In genomic region chr6:90804646-90805045, GRCm38 (mm10) we compare ENCODE assay signal across 21 mouse cellular contexts.
DNase-seq lines count a peak whose midpoint lies in the region; TF ChIP-seq lines count a peak whose summit lies in the region.
"Had no signal": no experiment of that assay in that cellular context is flagged by ENCODE, and none has a peak within 500 bp of the region (broad histone marks: within the 10 kb centered on the region; RNA-seq: fewer than 3 reads in every experiment).

No protein-coding gene starts in this region.

- H3K4me3 ChIP-seq in layer of hippocampus, adult 2 months, result no peak overlapping the region
- H3K4me3 ChIP-seq: embryonic facial prominence, embryonic 13.5 days; forebrain, embryonic 10.5 days; forebrain, embryonic 13.5 days; heart, adult 2 months; heart, embryonic 10.5 days; heart, embryonic 13.5 days had no signal

- peak; percentile 60 for DNase-seq in cerebellum, adult 9-10 months
- no peak for DNase-seq in cerebellum, postnatal 10 days
- no peak for DNase-seq in layer of hippocampus, adult 2 months (ENCODE audit: low spot score in 2 of 2)
- DNase-seq in layer of hippocampus, adult 18-20 months (ENCODE audit: low spot score in 2 of 2), result no peak
- DNase-seq in thymus, postnatal 0 days (ENCODE audit: low spot score), result peak; percentile 19
- no peak for DNase-seq in thymus, postnatal 10 days (ENCODE audit: low spot score in 2 of 2)
- DNase-seq in urinary bladder, postnatal 4 days (ENCODE audit: low spot score in 2 of 2), result no peak
- DNase-seq: adrenal gland, adult 8-10 months; adrenal gland, postnatal 25 days; gastrocnemius, postnatal 10 days; gastrocnemius, postnatal 36 days; heart, adult 2 months; heart, postnatal 14 days; heart, postnatal 4 days had no signal

- H3K27ac ChIP-seq in layer of hippocampus, adult 2 months, result peak overlapping the region; percentile 90
- H3K27ac ChIP-seq: embryonic facial prominence, embryonic 13.5 days; forebrain, embryonic 10.5 days; forebrain, embryonic 13.5 days; heart, adult 2 months; heart, embryonic 10.5 days; heart, embryonic 13.5 days; hindbrain, embryonic 14.5 days; hindbrain, postnatal 0 days had no signal

- no peak for TF ChIP-seq CTCF in layer of hippocampus, adult 2 months (conservative IDR thresholded peaks at IDR 0.05)

Comparison
In these comparisons a context has a peak if more than half of its experiments do, and no peak if none do; other contexts are left out.
1. DNase-seq: peak in cerebellum, adult 9-10 months (single experiment) and thymus, postnatal 0 days (single experiment); none in cerebellum, postnatal 10 days (0 of 2), layer of hippocampus, adult 2 months (0 of 2), layer of hippocampus, adult 18-20 months (0 of 2), thymus, postnatal 10 days (0 of 2) and urinary bladder, postnatal 4 days (0 of 2).